Mouse (Mus musculus): Measurements from ENCODE around the gene Cnnm1. TPM values are rescaled to one million over a fixed set of nuclear protein-coding genes. Genes with fewer than 3 reads are reported as not detected.

Cnnm1 gene
- total RNA-seq (2021) = 10 to 100 TPM; 34.1 to 34.5 TPM
- long read RNA-seq, full-length matches to known transcripts = 3 of 12 reads
- long read RNA-seq, partial matches to known transcripts = 2 of 12 reads
- long read RNA-seq, other reads (novel, unspliced or antisense) = 7 of 12 reads

DNA sequence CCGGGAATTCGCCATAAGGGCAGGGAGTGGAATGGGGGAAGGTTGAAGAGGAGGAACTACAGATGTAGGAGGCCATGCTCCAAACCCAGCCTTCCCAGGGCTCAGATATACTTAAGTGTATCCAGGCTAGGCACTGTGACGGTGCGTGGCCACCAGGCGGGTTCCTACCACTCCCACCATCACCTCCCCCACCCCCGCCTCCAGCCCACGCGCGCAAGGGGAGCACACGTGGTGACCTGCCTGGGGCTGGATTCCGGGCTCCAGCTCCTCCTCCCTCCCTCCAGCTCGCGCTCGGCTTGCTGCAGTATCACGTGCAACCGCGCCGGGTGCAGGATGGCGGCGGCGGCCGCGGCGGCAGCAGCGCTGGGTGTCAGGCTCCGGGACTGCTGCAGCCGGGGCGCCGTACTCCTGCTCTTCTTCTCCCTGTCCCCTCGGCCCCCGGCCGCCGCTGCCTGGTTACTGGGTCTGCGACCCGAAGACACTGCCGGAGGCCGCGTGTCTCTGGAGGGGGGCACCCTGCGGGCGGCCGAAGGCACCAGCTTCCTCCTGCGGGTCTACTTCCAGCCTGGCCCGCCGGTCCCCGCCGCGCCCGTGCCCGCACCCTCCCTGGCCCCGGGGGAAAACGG, at the start of gene Cnnm1:
TSS of gene Cnnm1 (plus strand) at position 325 of the 626 bp plus-strand sequence.
- DNase-seq (ENCODE audit: low spot score in 2 of 2) = peak; percentile 72 to 80

DNA sequence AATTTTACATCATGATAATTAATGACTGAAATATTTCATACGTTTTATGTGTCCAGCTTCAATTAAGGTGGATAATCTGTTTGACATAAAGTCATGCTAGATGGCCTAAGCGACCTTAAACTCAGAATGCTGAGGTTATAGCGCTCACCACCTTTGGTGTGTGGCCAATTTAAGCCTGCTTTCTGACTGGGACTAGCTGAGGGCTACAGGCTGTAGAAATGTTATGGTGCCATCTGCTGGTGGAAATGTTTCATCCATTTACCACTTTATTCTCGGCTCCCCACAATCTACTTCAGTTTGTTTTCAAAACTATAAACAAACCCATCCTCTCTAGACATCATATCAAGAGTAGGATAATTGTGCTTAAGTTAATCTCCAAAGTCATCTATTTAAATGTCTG, 43.9 kb upstream of the Cnnm1 start:
- peak; percentile 51 to 62 for DNase-seq (ENCODE audit: low spot score in 2 of 2)

DNA sequence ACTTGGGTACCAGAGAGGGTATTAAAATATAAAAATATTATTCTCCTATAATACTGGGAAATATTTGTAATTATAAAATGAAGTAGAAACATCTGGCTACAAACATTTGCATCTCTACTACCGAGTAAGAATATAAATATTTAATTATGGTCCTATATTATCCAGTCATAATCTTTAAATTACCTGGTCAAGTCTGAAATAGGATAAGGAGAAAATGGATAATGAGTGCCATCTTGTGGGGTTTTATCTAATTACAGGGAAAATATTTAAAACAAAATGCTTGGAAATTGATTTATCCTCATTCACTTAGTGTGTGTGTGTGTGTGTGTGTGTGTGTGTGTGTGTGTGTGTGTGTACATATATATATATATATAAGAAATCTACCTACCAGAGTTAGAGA, 33.1 kb upstream of the Cnnm1 start:
- DNase-seq (ENCODE audit: low spot score in 2 of 2) = no peak

DNA sequence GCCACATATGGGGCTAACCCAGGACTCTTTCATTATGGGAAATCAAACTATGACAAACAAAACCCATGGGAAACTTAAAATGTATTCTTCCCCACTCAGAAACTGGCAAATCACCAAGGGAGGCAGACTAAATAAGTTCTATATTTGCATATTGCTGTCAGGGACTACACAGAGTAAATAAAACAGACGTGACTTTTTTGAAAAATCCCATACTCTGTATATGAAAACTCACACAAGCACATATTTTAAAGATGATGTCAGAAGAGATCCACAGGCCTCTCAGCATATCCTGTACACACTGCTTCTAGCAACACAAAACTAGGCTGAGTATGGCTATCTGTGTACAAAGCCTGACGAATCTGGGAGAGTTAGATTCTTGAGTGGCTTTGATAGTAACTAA, 24.7 kb upstream of the Cnnm1 start:
- DNase-seq (ENCODE audit: low spot score in 2 of 2) = no peak

DNA sequence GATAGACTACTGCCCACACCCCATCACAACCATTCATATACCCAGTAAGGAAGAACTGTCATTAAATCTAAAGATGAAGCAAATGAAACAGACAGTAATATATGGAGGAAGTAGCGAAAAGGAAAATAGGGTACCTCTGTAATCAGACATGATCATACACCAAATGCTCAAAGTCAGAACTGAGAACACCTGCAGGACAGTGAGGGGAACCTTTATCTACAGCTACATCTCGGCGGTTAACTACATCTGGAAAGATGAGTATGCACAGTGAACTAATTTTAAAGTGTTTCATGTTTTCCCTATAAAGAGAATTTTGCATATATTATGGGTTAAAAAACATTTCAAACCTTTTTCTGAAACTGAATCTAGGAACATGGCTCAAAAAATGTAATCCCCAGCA, 19.7 kb upstream of the Cnnm1 start:
- DNase-seq (ENCODE audit: low spot score in 2 of 2) = no peak

DNA sequence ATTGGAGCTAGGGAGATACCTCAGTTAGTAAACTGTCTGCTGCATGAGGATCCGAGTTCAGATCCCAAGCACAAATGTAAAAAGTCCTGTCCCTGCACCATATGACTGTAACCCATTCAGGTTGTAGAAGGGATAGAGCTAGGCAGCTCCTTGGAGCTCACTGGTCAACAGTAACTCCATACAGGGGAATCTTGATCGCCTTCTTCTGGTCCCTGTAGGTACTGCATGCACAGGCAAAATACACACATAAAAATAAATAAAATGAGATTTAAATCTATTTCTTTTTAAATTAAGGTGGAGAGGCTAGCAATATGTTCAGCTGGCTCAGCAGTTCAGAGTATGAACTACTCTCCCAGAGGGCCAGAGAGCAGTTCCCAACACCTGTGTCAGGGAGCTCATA, 16.2 kb upstream of the Cnnm1 start:
- no peak for DNase-seq (ENCODE audit: low spot score in 2 of 2)

DNA sequence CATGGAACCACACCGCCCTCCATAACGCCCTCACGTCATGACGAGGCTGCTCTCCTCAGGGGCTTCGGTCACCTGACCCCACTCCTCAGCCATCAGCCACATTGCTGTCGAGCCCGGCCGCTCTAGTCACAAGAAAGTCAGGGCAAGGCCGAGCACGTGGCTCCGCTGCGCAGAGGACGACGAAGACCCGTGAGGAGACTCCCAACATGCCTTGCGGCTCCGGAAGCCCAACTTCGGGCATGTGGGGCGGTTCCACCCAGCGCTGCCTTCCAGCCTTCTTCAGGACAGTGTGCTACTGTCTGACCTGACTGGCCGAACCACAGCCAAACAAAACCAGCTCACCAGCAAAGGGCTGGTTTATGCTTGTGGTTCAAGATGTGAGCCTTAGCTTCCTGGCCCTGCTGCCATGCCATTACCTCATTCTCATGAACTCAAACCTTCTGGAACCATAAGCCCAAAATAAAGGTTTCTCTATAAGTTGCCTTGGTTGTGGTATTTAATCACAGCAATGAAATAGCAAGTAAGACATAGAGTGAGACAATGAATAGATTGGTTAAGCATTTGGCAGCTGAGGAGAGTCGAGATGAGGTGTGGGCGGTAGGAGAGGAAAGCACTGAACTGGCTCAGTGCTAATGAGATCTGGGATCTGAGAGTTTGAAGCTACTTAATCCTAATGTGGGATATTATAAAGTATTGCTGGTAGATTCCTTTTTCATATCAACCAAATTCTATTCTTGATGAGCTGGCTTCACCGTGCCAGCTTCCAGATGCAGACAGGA, 12.6 kb upstream of the Cnnm1 start:
- no peak for DNase-seq (ENCODE audit: low spot score in 2 of 2)

DNA sequence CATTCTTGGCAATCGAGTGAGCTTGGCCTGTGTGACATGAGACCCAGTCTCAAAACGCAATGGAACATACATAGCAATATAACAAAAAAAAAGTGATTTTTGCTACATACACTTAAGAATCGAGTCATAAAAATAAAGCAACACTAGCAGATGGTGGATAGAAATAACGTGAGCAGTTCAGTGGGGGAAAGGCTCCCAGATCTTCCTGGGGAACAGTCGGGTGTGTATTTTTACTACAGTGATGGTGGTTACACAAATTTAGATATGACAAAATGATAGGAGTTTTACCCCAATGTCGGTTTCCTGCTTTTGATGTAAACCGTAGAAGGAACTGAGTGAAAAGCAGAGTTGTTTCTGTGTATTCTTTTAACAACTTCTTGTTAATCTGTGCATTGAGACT, 990 bp upstream of the Cnnm1 start:
- no peak for DNase-seq (ENCODE audit: low spot score in 2 of 2)

DNA sequence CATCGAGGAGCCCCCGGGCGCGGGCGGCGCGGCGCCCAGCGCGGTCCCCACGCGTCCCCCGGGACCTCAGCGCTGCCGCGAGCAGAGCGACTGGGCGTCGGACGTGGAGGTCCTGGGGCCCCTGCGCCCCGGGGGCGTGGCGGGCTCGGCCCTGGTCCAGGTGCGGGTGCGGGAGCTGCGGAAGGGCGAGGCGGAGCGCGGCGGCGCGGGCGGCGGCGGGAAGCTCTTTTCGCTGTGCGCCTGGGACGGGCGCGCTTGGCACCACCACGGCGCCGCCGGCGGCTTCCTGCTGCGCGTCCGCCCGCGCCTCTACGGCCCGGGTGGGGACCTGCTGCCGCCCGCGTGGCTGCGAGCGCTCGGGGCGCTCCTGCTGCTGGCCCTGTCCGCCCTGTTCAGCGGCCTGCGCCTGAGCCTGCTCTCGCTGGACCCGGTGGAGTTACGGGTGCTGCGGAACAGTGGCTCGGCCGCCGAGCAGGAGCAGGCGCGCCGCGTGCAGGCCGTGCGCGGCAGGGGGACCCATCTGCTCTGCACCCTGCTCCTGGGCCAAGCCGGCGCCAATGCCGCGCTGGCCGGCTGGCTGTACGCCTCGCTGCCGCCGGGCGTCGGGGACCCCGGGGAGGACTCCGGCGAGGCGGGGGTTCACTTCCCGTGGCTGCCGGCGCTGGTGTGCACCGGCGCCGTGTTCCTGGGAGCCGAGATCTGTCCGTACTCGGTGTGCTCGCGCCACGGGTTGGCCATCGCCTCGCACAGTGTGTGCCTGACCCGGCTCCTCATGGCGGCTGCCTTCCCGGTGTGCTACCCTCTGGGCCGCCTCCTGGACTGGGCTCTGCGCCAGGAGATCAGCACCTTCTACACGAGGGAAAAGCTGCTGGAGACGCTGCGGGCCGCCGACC, 778 bp downstream of the Cnnm1 start:
- DNase-seq (ENCODE audit: low spot score in 2 of 2) = peak; percentile 58 to 70

DNA sequence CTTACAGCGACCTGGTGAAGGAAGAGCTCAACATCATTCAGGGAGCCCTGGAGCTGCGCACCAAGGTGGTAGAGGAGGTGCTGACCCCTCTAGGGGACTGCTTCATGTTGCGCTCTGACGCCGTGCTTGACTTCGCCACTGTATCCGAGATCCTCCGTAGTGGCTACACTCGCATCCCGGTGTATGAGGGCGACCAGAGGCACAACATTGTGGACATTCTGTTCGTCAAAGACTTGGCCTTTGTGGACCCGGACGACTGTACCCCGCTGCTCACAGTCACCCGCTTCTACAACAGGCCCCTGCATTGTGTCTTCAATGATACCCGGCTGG, 1.4 kb downstream of the Cnnm1 start:
- DNase-seq (ENCODE audit: low spot score in 2 of 2) = no peak

DNA sequence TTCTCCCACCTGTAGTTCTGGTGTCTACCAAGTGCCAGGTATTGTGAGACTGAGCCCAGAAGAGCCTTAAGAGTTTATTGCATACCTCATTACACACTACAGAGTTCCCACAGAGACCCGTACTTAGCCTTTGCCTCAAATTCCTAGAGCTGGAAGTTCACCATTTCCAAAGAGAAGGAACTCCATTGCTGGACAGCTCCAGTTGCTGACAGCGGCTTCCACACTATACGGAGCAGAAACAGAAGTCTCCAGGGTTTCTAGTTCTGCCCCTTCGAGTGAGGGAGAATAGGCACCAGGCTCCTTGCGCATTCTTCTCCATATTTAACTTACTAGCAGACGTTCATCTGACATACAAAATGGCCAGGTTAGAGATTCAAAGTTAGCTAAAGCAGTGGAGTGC, 2.0 kb downstream of the Cnnm1 start:
- no peak for DNase-seq (ENCODE audit: low spot score in 2 of 2)

DNA sequence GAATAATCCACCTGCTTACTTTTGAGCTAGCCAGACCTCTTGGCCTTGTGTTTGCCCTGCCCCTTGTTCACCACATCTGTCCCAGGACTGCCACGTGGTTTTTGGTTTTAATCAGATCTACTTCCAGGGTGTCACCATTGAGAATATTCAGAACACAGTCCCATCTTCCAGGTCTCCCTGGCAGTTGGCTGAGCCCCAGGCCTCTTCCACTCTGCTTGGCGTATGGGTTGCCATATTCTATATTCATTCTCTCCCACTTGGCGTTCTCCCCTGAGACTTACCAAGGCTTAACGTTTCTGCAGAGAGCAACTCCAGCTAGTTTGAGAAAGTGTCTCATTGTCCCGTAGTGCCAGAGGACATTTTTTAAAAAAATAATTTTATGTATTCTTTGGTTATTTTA, 2.7 kb downstream of the Cnnm1 start:
- no peak for DNase-seq (ENCODE audit: low spot score in 2 of 2)

DNA sequence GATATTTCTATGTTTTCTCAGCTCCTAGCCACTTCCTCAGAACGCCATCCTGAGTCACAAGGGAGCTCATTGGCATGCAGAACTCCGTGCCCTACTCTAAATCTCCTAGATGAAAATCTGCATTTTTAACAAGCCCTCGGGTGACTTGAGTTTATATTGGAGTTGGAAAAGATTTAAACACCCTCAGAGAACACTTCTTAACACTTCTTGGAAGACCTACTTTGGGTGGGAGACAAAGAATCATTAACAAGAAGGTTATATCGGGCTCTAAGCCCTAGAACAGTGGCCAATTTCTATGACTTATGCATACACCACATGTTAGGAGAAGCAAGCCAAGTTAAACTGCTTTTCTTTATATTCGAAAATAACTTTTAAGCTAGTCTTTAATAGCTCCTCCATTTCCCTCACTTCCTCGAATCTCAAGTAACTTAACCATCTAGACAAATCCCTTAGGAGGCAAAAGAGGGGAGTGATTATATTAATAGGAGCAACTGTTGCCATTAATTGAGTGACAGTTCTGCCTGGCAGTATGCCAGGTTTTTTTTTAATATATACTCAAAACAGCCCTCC, 4.5 kb downstream of the Cnnm1 start:
- DNase-seq (ENCODE audit: low spot score in 2 of 2) = no peak

DNA sequence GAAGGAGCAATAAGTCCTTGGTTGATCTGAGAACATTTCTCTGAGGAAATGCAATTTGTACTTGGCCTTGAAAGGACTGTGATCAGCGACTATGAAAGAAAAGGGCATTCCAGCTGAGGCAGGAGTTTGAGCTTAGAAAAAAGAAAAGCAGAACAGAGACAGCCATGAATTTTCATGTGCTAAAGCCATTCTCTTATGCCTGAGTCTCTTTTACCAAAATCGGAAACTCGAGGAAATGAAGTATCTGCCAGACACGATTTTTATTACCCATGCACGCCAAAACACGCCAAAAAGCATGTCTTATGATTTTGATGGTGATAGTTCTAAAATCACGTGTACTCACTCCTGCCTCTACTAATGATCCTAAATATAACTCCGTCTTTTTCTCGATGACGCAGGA, 11.3 kb downstream of the Cnnm1 start:
- DNase-seq (ENCODE audit: low spot score in 2 of 2) = no peak

DNA sequence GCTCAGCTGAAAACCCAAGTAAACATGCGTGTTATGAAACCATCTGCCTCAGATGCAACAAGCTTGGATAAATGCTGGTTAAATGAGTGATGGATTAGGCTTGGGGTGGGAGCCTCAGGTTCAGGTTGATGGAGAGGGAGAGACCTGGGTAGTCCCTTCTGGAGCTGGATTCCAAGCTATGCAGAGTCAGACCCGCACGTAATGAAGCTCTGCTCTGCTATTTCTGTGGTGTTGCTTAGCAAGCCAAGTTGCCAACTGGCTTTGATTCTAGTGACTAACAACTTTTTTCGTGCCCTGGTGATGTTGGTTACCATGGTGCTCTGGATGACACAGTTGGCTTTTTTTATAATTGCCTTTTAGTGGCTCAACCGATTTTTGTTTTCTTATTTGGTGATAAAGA, 11.9 kb downstream of the Cnnm1 start:
- peak; percentile 44 to 54 for DNase-seq (ENCODE audit: low spot score in 2 of 2)

DNA sequence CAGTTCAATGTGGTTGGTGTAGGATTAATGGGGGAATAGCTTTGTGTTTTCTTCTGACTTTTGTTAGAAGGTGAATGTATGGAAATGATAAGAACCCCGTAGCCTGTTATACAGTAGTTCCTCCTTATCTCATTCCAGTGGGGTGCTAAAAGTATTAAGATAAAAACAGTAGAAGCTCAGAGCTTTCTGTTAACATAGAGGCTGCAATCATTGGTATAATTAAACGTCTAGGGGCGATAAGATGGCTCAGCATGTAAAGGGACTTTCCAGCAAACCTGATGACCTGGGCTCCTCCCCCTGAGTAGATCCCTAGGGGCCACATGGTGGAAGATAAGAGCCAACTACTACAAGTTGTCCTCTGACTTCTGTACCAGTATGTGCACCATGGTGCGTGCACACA, 12.8 kb downstream of the Cnnm1 start:
- DNase-seq (ENCODE audit: low spot score in 2 of 2) = no peak

DNA sequence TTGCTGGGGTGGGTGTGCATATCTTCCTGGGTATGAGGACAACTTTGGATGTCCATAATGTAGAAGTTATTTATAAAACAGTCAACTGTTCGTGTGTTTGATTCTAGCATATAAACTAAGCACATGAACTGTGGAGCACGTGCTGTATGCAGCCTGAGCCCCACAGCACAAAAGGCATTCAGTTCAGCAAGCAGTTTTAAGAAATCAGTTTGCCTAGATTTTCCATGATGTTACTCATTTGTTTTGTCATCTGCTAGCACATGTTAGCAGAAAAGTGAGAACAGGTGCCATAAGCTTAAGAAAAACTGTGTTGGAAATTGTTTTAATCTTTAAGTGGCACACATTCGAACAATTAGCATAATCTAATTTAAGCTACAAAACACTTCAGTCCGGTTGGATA, 19.7 kb downstream of the Cnnm1 start:
- no peak for DNase-seq (ENCODE audit: low spot score in 2 of 2)

DNA sequence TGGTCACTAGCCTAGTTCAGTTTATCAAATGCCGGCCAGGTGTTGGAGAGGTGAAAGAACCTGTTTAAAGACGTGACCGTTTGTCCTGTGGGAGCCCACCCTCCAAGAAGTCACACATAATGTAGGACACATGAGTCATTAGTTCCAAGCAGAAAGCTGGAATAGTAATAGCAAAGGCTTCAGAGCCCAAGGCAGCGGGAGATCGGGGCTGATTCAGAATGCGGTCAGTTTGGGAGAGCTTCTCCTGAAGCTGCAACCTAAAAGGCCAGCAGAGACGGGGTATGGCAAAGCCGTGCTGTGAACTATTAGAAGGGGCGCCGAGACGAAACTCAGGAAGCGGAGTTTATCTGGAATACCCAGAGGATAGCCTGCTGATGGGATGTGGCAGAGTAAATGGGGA, 20.2 kb downstream of the Cnnm1 start:
- no peak for DNase-seq (ENCODE audit: low spot score in 2 of 2)

DNA sequence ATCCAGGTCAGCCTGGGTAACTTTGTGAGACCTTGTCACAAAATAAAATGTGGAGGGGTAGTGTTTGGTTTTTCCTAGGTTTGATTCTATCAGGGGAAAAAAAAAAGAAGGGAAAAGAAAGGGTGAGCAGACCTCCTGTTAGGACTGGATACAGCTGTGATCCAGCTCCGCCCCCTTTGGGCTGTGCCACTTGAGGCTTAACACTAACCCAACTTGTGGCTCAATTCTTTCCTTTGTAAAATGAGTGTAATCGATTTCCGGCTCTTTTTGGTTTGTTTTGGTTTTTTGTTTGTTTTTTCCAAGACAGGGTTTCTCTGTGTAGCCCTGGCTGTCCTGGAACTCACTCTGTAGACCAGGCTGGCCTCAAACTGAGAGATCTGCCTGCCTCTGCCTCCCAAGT, 21.9 kb downstream of the Cnnm1 start:
- DNase-seq (ENCODE audit: low spot score in 2 of 2) = no peak

DNA sequence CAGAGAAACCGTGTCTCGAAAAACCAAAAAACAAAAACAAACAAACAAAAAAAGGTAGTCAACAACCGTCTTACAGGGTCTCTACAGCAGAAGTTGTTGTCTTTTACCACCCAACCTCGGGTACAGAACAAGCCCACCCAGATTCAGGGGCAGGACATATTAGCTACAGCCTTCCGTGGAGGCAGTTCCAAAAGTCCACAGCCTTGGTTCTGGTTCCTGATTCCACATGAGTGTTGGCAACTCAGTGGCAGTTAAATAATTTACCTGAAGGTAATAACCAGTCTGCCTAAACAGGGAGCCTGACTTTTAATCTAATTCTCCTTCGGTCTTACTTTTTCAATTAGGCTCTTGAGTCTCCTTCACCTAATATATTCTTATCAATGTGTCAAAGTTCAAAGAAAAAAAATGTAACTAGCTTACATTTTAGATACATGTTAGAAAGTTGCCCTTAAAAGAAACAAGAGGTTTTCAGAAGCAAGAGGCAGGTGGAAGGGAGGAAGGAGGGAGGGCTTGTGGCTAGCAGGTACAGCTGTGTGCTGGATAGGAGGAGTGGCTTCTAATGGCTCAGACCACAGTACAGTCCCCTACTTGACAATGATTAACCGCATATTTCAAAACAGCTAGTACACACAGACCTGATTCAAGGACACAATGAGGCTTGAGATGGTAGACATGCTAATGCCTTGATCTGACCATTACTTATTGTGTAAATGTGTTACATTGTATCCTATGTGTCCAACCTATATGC, 23.5 kb downstream of the Cnnm1 start:
- DNase-seq (ENCODE audit: low spot score in 2 of 2) = no peak

DNA sequence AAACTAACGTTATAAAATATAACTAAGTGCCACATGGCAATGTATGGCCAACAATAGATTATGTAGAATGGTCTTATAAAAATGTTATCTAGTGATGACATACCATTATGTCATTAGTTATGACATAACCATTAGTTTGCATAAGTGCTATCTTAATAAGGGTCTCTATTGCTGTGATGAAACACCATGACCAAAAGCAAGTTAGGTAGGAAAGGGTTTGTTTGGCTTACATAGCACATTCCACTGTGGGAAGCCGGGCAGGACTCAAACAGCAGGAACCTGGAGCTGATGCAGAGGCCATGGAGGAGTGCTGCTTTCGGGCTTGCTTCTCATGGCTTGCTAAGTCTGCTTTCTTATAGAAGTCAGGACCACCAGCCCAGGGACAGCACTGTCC, 24.1 kb downstream of the Cnnm1 start:
- DNase-seq (ENCODE audit: low spot score in 2 of 2) = no peak

All from layer of hippocampus, postnatal 10 days (tissue).